Mouse (Mus musculus): Measurements from ENCODE around the gene Mtmr4.
A peak's percentile ranks its signal among the peaks of the same experiment; 100 is the strongest.

Mtmr4 gene

GRCm38 (mm10) chr11:87581933-87582710, 9.8 kb upstream of the Mtmr4 start:
- peak; percentile 54 for DNase-seq (ENCODE audit: low spot score)

- DNase-seq (ENCODE audit: low spot score) = no peak
Measured at GRCm38 (mm10) chr11:87583291-87584034, 8.5 kb upstream of the Mtmr4 start.

GRCm38 (mm10) chr11:87584711-87585505, 7.1 kb upstream of the Mtmr4 start:
- DNase-seq (ENCODE audit: low spot score) = no peak

- no peak for DNase-seq (ENCODE audit: low spot score)
Measured at GRCm38 (mm10) chr11:87587211-87587874, 4.6 kb upstream of the Mtmr4 start.

GRCm38 (mm10) chr11:87589605-87590004, 2.4 kb upstream of the Mtmr4 start:
- no peak for DNase-seq (ENCODE audit: low spot score)

- DNase-seq (ENCODE audit: low spot score) = no peak
Measured at GRCm38 (mm10) chr11:87590841-87591525, 979 bp upstream of the Mtmr4 start.

GRCm38 (mm10) chr11:87592354-87592695, 363 bp downstream of the Mtmr4 start:
- no peak for DNase-seq (ENCODE audit: low spot score)

GRCm38 (mm10) chr11:87592713-87593598, 994 bp downstream of the Mtmr4 start:
- no peak for DNase-seq (ENCODE audit: low spot score)

GRCm38 (mm10) chr11:87595327-87595841, 3.4 kb downstream of the Mtmr4 start:
- no peak for DNase-seq (ENCODE audit: low spot score)

GRCm38 (mm10) chr11:87595976-87596375, 4.0 kb downstream of the Mtmr4 start:
- DNase-seq (ENCODE audit: low spot score) = no peak

GRCm38 (mm10) chr11:87596492-87596891, 4.5 kb downstream of the Mtmr4 start:
- DNase-seq (ENCODE audit: low spot score) = no peak

GRCm38 (mm10) chr11:87597061-87597460, 5.1 kb downstream of the Mtmr4 start:
- DNase-seq (ENCODE audit: low spot score) = no peak

- DNase-seq (ENCODE audit: low spot score) = no peak
Measured at GRCm38 (mm10) chr11:87599395-87600089, 7.6 kb downstream of the Mtmr4 start.

GRCm38 (mm10) chr11:87600322-87600853, 8.4 kb downstream of the Mtmr4 start:
- DNase-seq (ENCODE audit: low spot score) = no peak

- no peak for DNase-seq (ENCODE audit: low spot score)
Measured at GRCm38 (mm10) chr11:87602234-87602633, 10.3 kb downstream of the Mtmr4 start.

GRCm38 (mm10) chr11:87603571-87603970, 11.6 kb downstream of the Mtmr4 start:
- DNase-seq (ENCODE audit: low spot score) = no peak

GRCm38 (mm10) chr11:87609264-87609663, 17.3 kb downstream of the Mtmr4 start:
- no peak for DNase-seq (ENCODE audit: low spot score)

GRCm38 (mm10) chr11:87611547-87611946, 19.6 kb downstream of the Mtmr4 start:
- no peak for DNase-seq (ENCODE audit: low spot score)

GRCm38 (mm10) chr11:87613972-87614371, 22.0 kb downstream of the Mtmr4 start:
- DNase-seq (ENCODE audit: low spot score) = no peak
